Mouse (Mus musculus) CD8-positive naive resting alpha-beta T cell, adult 57 days (primary cell): ENCODE results near the gene Aif1. TPM values are rescaled to one million over a fixed set of nuclear protein-coding genes. Genes with fewer than 3 reads are reported as not detected.

Source experiments
- total RNA-seq: library from RNA; stranded (reverse); gene quantifications from one replicate; pipeline ENCODE4 v1.2.4, GENCODE M21; 2023

Gene Aif1
- 2.4 TPM for total RNA-seq

GRCm38 (mm10) chr17:35175968-35176367 lies at the start of gene Aif1:
Aif1 (minus strand) TSS chr17:35176068.

GRCm38 (mm10) chr17:35220156-35220952 lies 44.5 kb upstream of the Aif1 start, which contains the start of gene Gm16181:
Gm16181 (plus strand) TSS chr17:35220834.

GRCm38 (mm10) chr17:35204494-35205379 lies 28.9 kb upstream of the Aif1 start, which contains the start of gene Lta:
Lta (minus strand) TSS chr17:35205351.

GRCm38 (mm10) chr17:35201787-35202186 lies 25.9 kb upstream of the Aif1 start, which contains the start of gene Tnf:
Tnf (minus strand) TSS chr17:35202007.

DNA sequence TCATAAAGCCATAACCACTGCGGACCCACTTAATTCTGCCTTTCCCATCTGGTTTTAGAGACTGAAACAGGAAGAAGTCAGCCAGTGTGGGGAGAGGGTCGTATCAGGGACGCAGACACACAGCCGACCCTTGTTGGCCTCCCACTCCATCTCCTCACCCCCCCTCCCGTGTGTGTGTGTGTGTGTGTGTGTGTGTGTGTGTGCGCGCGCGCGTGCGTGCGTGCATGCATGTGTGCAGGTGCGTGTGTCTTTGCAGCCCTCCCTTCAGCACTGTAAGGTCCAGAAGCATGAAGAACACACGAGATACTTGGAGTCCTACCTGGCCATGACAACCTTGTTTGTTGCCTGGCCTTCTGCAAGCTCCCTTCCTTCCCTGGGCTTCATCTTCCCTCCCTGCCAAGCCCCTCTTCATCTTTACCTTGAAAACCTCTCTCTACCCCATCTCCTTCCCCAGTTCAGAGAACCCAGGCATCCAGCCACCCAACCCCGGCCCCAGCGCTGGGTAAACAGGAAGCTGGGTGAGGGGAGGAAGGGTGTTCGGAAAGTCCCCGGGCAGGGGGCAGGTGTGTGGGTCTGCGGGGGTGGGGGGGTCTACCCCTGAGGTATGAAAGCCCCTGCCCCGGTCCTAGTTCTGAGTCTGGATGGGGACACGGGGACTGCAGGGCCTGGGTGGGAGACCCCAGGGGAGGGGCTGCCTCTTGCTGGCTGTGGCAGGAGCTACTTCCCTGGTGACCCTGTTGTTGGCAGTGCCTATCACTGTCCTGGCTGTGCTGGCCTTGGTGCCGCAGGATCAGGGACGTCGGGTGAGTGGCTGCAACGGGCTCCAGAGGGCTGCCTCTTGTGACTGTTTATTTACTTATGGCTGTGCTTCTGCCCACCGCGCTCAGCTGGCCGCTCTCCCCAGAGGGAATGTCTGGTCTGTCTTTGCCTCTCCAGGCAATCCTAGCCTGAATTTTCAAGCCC lies 18.3 kb upstream of the Aif1 start, which contains the start of gene Ltb:
Gene Ltb, plus strand, starts transcription at position 559 of the 963 bp plus-strand sequence.

DNA sequence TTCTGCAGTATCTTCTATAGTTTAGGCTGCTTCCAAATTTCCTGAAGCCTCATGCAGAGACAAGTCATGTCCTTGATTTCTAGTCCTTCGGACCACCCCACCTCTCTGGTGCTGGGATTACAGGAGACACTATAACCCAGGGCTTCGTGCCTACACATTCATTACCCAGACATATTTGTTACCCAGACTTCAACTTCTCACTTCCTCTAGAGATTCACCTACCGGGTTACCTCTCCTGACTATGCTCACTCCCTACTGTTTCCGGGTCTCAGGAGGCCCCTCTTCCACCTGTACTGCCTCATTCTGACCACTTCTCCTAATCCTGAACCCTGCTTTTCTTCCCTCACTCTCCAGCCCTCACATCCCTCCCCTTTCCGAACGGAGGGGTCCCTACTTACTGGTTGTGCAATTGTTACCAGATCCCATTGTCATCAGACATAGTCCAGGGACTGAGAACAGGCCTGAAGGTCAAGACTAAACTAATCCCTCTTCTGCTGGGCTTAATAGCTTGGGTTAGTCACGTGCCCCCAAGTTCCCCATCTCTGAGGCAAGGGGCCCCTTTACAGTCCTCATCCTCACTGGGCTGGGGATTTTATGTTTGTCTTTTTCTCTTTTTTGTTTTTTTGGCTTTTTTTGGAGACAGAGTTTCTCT lies 12.2 kb upstream of the Aif1 start, which contains the start of gene Lst1:
Gene Lst1, minus strand, starts transcription at position 481 of the 652 bp plus-strand sequence.

GRCm38 (mm10) chr17:35164568-35165450 lies 11.1 kb downstream of the Aif1 start, which contains the start of gene Prrc2a:
Prrc2a (minus strand) TSS chr17:35164897.

DNA sequence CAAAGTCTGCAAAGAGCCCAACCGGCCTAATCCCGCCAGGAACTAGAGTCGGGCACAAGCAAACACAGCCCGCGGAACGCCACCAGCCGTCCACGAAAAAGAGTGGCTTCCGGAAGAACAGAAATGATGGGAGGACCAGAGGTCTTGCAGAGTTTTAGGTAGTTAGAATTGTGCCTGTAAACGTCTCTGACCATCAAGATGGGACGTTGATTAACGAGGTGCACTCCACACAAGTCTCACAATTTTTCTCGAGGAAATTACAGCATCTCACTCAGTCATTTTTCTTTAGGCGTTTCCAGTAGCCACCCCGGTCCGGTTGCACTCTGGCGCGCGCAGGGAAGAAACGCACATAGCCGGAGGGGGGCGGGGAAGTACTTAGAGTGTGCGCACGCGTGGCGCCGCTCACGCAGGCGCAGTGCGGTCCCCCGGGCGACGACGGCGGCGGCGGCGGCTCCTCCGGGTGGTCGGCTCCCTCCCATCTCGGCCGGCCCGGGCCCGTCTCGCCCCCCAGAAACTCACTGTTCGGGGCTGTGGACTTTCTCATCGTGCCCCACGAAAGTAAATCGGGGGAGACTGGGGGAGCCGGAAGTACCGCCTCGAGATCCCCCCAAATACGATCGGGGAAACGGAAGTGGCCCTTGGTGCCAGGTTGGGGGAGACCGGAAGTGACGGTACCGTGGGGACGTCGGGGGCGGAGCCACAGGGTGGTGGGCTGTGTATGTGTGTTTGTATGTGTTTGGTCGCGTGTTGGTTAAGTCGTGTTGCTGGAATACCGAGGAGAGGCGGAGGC lies 40.9 kb downstream of the Aif1 start, which contains the start of gene Bag6:
Gene Bag6, plus strand, starts transcription at position 378 of the 790 bp plus-strand sequence.

GRCm38 (mm10) chr17:35131500-35132173 lies 44.2 kb downstream of the Aif1 start, which contains the start of gene Apom:
Apom (minus strand) TSS chr17:35132050.

GRCm38 (mm10) chr17:35126206-35126611 lies 49.7 kb downstream of the Aif1 start, which contains the start of gene D17H6S53E:
D17H6S53E (plus strand) TSS chr17:35126373.

DNA sequence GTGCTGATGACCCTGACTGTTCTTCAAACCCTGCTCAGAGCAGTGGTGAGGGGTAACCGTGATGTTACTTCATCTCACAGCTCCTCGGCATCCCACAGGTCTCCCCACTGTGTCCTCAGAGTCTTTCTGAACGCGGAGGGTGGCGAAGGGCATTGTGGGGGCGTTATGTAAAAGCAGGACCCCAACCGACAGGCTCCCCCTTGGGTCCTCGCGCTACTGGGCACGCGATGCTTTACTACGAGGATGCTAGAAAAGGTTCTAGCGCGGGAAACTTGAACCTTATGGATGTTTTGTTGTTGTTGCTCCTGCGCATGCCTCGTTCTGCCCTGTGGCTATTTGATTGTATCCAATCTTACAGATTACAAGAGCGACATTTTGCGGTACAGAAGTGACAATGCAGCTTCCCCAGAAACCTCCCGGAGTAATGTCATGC lies 54.0 kb downstream of the Aif1 start, which contains the start of gene Csnk2b:
Gene Csnk2b, minus strand, starts transcription at position 183 of the 433 bp plus-strand sequence.

GRCm38 (mm10) chr17:35121143-35121799 lies 54.6 kb downstream of the Aif1 start, which contains the start of gene Gpank1:
Gpank1 (plus strand) TSS chr17:35121455.

Other genes starting within 250 kb of the Aif1 start
- gene Neu1, start 244.8 kb downstream of the Aif1 start, total RNA-seq: 55.1 TPM
- gene Hspa1b, start 216.8 kb downstream of the Aif1 start, total RNA-seq: 83.6 TPM
- gene Gm20481, start 206.2 kb downstream of the Aif1 start, total RNA-seq: not detected
- gene Hspa1a, start 203.9 kb downstream of the Aif1 start, total RNA-seq: 42.1 TPM
- not detected for gene Hspa1l, start 203.4 kb downstream of the Aif1 start, total RNA-seq
- 27.1 TPM for gene Lsm2, start 194.2 kb downstream of the Aif1 start, total RNA-seq
- gene Vars, start 175.1 kb downstream of the Aif1 start, total RNA-seq: 98.2 TPM
- gene Vwa7, start 159.5 kb downstream of the Aif1 start, total RNA-seq: 0.80 TPM
- gene Sapcd1, start 148.1 kb downstream of the Aif1 start, total RNA-seq: 0.70 TPM
- gene Msh5, start 129.3 kb downstream of the Aif1 start, total RNA-seq: 2.9 TPM
- 149 TPM for gene Clic1, start 126.1 kb downstream of the Aif1 start, total RNA-seq
- gene Ddah2, start 117.0 kb downstream of the Aif1 start, total RNA-seq: 0.64 TPM
- gene Ly6g6c, start 110.7 kb downstream of the Aif1 start, total RNA-seq: not detected
- not detected for gene Mpig6b, start 109.9 kb downstream of the Aif1 start, total RNA-seq
- not detected for gene Ly6g6e, start 99.2 kb downstream of the Aif1 start, total RNA-seq
- not detected for gene Ly6g6d, start 98.0 kb downstream of the Aif1 start, total RNA-seq
- gene Ly6g6f, start 90.5 kb downstream of the Aif1 start, total RNA-seq: not detected
- 70.2 TPM for gene Abhd16a, start 86.8 kb downstream of the Aif1 start, total RNA-seq
- gene Ly6g5c, start 67.8 kb downstream of the Aif1 start, total RNA-seq: not detected
- gene Ly6g5b, start 60.6 kb downstream of the Aif1 start, total RNA-seq: 0.61 TPM
- gene Gpank1, start 54.6 kb downstream of the Aif1 start, total RNA-seq: 22.8 TPM
- gene Csnk2b, start 54.0 kb downstream of the Aif1 start, total RNA-seq: 143 TPM
- 21.0 TPM for gene D17H6S53E, start 49.7 kb downstream of the Aif1 start, total RNA-seq
- gene Apom, start 44.0 kb downstream of the Aif1 start, total RNA-seq: not detected
- 377 TPM for gene Bag6, start 40.9 kb downstream of the Aif1 start, total RNA-seq
- 311 TPM for gene Prrc2a, start 11.2 kb downstream of the Aif1 start, total RNA-seq
- 19.8 TPM for gene Lst1, start 12.4 kb upstream of the Aif1 start, total RNA-seq
- gene Ltb, start 18.4 kb upstream of the Aif1 start, total RNA-seq: 515 TPM
- 17.4 TPM for gene Tnf, start 25.9 kb upstream of the Aif1 start, total RNA-seq
- gene Lta, start 29.3 kb upstream of the Aif1 start, total RNA-seq: 16.4 TPM
- gene Gm16181, start 44.8 kb upstream of the Aif1 start, total RNA-seq: not detected
- gene Atp6v1g2, start 57.6 kb upstream of the Aif1 start, total RNA-seq: 2.9 TPM
- 12.2 TPM for gene Nfkbil1, start 59.7 kb upstream of the Aif1 start, total RNA-seq
- gene Ddx39b, start 65.7 kb upstream of the Aif1 start, total RNA-seq: 460 TPM
- gene H2-D1, start 86.7 kb upstream of the Aif1 start, total RNA-seq: 2,305 TPM
- gene H2-Q1, start 144.3 kb upstream of the Aif1 start, total RNA-seq: 16.9 TPM
- gene H2-Q2, start 166.2 kb upstream of the Aif1 start, total RNA-seq: 10.5 TPM
- 491 TPM for gene H2-Q4, start 203.5 kb upstream of the Aif1 start, total RNA-seq
- 143 TPM for gene H2-Q6, start 248.8 kb upstream of the Aif1 start, total RNA-seq